Mouse (Mus musculus) splenic B cell, adult 2 months (primary cell): ENCODE data around the gene Cntrl.

Experiments
- DNase-seq: peaks from one replicate; pipeline ENCODE4 v3.0.0-alpha.2; 2011; ENCODE audit warnings: low read depth, low spot score
- H3K27me3 ChIP-seq: 2 replicates; pipeline ENCODE4 v1.6.1; 2012; ENCODE audit warnings: mild to moderate bottlenecking, low read length, moderate library complexity, mixed read lengths; ENCODE audit not compliant: control insufficient read depth, poor library complexity, insufficient read depth, severe bottlenecking
- H3K36me3 ChIP-seq: 2 replicates; pipeline ENCODE4 v1.6.1; 2012; ENCODE audit warnings: mild to moderate bottlenecking, low read length, moderate library complexity, mixed read lengths; ENCODE audit not compliant: control insufficient read depth, poor library complexity, insufficient read depth, severe bottlenecking

The Cntrl gene

GRCm38 (mm10) chr2:35109141-35109923, at the start of gene Cntrl:
Gene Cntrl (plus strand): TSS chr2:35109492.
- H3K27me3 ChIP-seq = no peaks in the 10 kb centered on the region
- 0 out of 2 replicates have a peak, but pooled peaks cover 4% of the 10 kb centered on the region for H3K36me3 ChIP-seq
- DNase-seq = peak; percentile 96

GRCm38 (mm10) chr2:35060256-35060655, 49.0 kb upstream of the Cntrl start:
- H3K27me3 ChIP-seq = no peaks in the 10 kb centered on the region
- no peak for DNase-seq

GRCm38 (mm10) chr2:35060897-35061296, 48.4 kb upstream of the Cntrl start:
- H3K36me3 ChIP-seq = no peaks in the 10 kb centered on the region
- no peak for DNase-seq
- no peaks in the 10 kb centered on the region for H3K27me3 ChIP-seq

More at GRCm38 (mm10) chr2:35060256-35060655, 49.0 kb upstream of the Cntrl start:
- no peaks in the 10 kb centered on the region for H3K36me3 ChIP-seq

GRCm38 (mm10) chr2:35061338-35061737, 48.0 kb upstream of the Cntrl start, which contains the start of gene Hc:
Gene Hc (minus strand): TSS chr2:35061438.
- no peaks in the 10 kb centered on the region for H3K36me3 ChIP-seq
- no peak for DNase-seq

GRCm38 (mm10) chr2:35063333-35064030, 45.8 kb upstream of the Cntrl start:
- H3K27me3 ChIP-seq = no peaks in the 10 kb centered on the region
- H3K36me3 ChIP-seq = no peaks in the 10 kb centered on the region
- no peak for DNase-seq

More at GRCm38 (mm10) chr2:35061338-35061737, 48.0 kb upstream of the Cntrl start, which contains the start of gene Hc:
- H3K27me3 ChIP-seq = no peaks in the 10 kb centered on the region

- no peak for DNase-seq
- Histone ChIP-seq H3K27me3 (no peaks in the 10 kb centered on the region), H3K36me3 (no peaks in the 10 kb centered on the region)
These were observed 42.7 kb upstream of the Cntrl start for GRCm38 (mm10) chr2:35066525-35067082.

- Histone ChIP-seq H3K36me3 (no peaks in the 10 kb centered on the region), H3K27me3 (no peaks in the 10 kb centered on the region)
- no peak for DNase-seq
These were observed 42.2 kb upstream of the Cntrl start for GRCm38 (mm10) chr2:35067117-35067516.

GRCm38 (mm10) chr2:35069124-35069523, 40.2 kb upstream of the Cntrl start:
- Histone ChIP-seq H3K27me3 (no peaks in the 10 kb centered on the region), H3K36me3 (no peaks in the 10 kb centered on the region)
- no peak for DNase-seq

- DNase-seq = no peak
- H3K27me3 ChIP-seq = no peaks in the 10 kb centered on the region
- no peaks in the 10 kb centered on the region for H3K36me3 ChIP-seq
These were observed 39.0 kb upstream of the Cntrl start for GRCm38 (mm10) chr2:35070275-35070674.

- DNase-seq = no peak
- Histone ChIP-seq H3K36me3 (no peaks in the 10 kb centered on the region), H3K27me3 (no peaks in the 10 kb centered on the region)
These were observed 36.7 kb upstream of the Cntrl start for GRCm38 (mm10) chr2:35072547-35072946.

GRCm38 (mm10) chr2:35074328-35074727, 35.0 kb upstream of the Cntrl start:
- DNase-seq = no peak
- Histone ChIP-seq H3K27me3 (no peaks in the 10 kb centered on the region), H3K36me3 (no peaks in the 10 kb centered on the region)

- no peak for DNase-seq
- Histone ChIP-seq H3K27me3 (no peaks in the 10 kb centered on the region), H3K36me3 (no peaks in the 10 kb centered on the region)
These were observed 30.1 kb upstream of the Cntrl start for GRCm38 (mm10) chr2:35079166-35079565.

GRCm38 (mm10) chr2:35087418-35087817, 21.9 kb upstream of the Cntrl start:
- H3K36me3 ChIP-seq = no peaks in the 10 kb centered on the region
- no peaks in the 10 kb centered on the region for H3K27me3 ChIP-seq
- no peak for DNase-seq

- Histone ChIP-seq H3K36me3 (no peaks in the 10 kb centered on the region), H3K27me3 (no peaks in the 10 kb centered on the region)
- no peak for DNase-seq
These were observed 8.8 kb upstream of the Cntrl start for GRCm38 (mm10) chr2:35100529-35100928.

GRCm38 (mm10) chr2:35101443-35101842, 7.8 kb upstream of the Cntrl start, which contains the start of gene AI182371:
Gene AI182371 (minus strand): TSS chr2:35101543.
- DNase-seq = no peak
- no peaks in the 10 kb centered on the region for H3K27me3 ChIP-seq
- no peaks in the 10 kb centered on the region for H3K36me3 ChIP-seq
